Mouse (Mus musculus): ENCODE results near the gene Sel1l3.

DNA sequence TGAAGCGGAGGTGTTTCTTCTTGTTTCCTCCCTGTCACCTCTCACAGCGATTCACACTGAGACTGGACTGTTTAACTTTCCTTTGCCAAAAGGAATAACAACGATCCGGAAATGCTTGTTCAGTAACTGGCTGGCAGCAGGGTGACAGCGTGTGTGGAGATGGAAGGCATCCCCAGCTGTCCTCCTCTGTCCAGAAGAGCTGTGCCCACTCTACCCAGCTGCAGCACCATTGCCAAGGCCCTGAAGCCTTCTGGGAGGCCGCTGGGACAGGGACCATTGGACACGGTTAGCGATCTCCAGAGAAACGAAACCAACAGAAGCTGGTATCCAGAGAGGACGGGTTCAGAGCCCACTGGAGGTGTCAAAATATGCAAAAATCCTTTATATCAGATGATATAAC lies 30.2 kb upstream of the Sel1l3 start:
- TF ChIP-seq CTCF (conservative IDR thresholded peaks at IDR 0.05 in 1 of 2, IDR thresholded peaks at IDR 0.05 in 1 of 2; ENCODE audit: low read depth in 2 of 2, low read length in 2 of 2) (no peak), CHD1 (IDR thresholded peaks at IDR 0.05; ENCODE audit: low read depth, low read length) (no peak), NRF1 (IDR thresholded peaks at IDR 0.05; ENCODE audit: low read depth, low read length) (no peak), EP300 (IDR thresholded peaks at IDR 0.05; ENCODE audit: low read length) (no peak), MAFK (IDR thresholded peaks at IDR 0.05; ENCODE audit: insufficient replicate concordance, low read length) (no peak), POLR2A (IDR thresholded peaks at IDR 0.05; ENCODE audit: low read depth, low read length) (no peak)

Data from CH12.LX (cell line).